Mouse (Mus musculus): Measurements from ENCODE around the gene 1700001J03Rik. TPM values are rescaled to one million over a fixed set of nuclear protein-coding genes. Genes with fewer than 3 reads are reported as not detected.
"Not testable (repeated sequence)": the region's sequence is repeated elsewhere in the genome, so short reads cannot be mapped to it uniquely, and the experiment has no call there.

Gene 1700001J03Rik
- polyA plus RNA-seq, 1 experiment from 2014 or later = not detected

GRCm38 (mm10) chr5:146199073-146199472 is 14.0 kb upstream of the 1700001J03Rik start:
- H3K27ac ChIP-seq (replicated peaks; ENCODE audit: low read depth, low read length) = no peak overlapping the region
- no peak overlapping the region for H3K4me3 ChIP-seq (ENCODE audit: low read depth, low read length)
- peaks cover 6% of the 10 kb centered on the region for H3K36me3 ChIP-seq (ENCODE audit: control insufficient read depth, insufficient read depth, low read length)
- H3K4me2 ChIP-seq (ENCODE audit: low read depth, severe bottlenecking) = no peak overlapping the region
- no peaks in the 10 kb centered on the region for H3K9me3 ChIP-seq (ENCODE audit: control insufficient read depth, low read length)
- no peak for ATAC-seq (ENCODE audit: insufficient number of reproducible peaks, low FRiP score, low TSS enrichment, low read depth)
- no peaks in the 10 kb centered on the region for H3K4me1 ChIP-seq (ENCODE audit: control insufficient read depth, insufficient read depth, low read length)
- H3K27me3 ChIP-seq (ENCODE audit: control insufficient read depth, insufficient read depth, low read length) = no peaks in the 10 kb centered on the region
- no peak for DNase-seq (ENCODE audit: low spot score)
- H3K9ac ChIP-seq (ENCODE audit: low read length) = no peak overlapping the region

GRCm38 (mm10) chr5:146193360-146193759 is 8.3 kb upstream of the 1700001J03Rik start:
- Histone ChIP-seq H3K27me3 (ENCODE audit: control insufficient read depth, insufficient read depth, low read length) (no peaks in the 10 kb centered on the region), H3K9ac (ENCODE audit: low read length) (no peak overlapping the region), H3K4me3 (ENCODE audit: low read depth, low read length) (no peak overlapping the region), H3K9me3 (ENCODE audit: control insufficient read depth, low read length) (no peaks in the 10 kb centered on the region), H3K36me3 (ENCODE audit: control insufficient read depth, insufficient read depth, low read length) (no peaks in the 10 kb centered on the region), H3K4me1 (ENCODE audit: control insufficient read depth, insufficient read depth, low read length) (no peaks in the 10 kb centered on the region), H3K27ac (replicated peaks; ENCODE audit: low read depth, low read length) (no peak overlapping the region), H3K4me2 (ENCODE audit: low read depth, severe bottlenecking) (no peak overlapping the region)
- no peak for DNase-seq (ENCODE audit: low spot score)
- WGBS = 81% methylated on average over 8 of the region's 8 CpGs
- ATAC-seq (ENCODE audit: insufficient number of reproducible peaks, low FRiP score, low TSS enrichment, low read depth) = no peak

- no peaks in the 10 kb centered on the region for H3K27me3 ChIP-seq (ENCODE audit: control insufficient read depth, insufficient read depth, low read length)
- H3K9me3 ChIP-seq (ENCODE audit: control insufficient read depth, low read length) = no peaks in the 10 kb centered on the region
- no peak overlapping the region for H3K27ac ChIP-seq (replicated peaks; ENCODE audit: low read depth, low read length)
- H3K4me1 ChIP-seq (ENCODE audit: control insufficient read depth, insufficient read depth, low read length) = no peaks in the 10 kb centered on the region
- H3K9ac ChIP-seq (ENCODE audit: low read length) = no peak overlapping the region
- no peak overlapping the region for H3K4me2 ChIP-seq (ENCODE audit: low read depth, severe bottlenecking)
- no peak overlapping the region for H3K4me3 ChIP-seq (ENCODE audit: low read depth, low read length)
- DNase-seq (ENCODE audit: low spot score) (no peak), ATAC-seq (ENCODE audit: insufficient number of reproducible peaks, low FRiP score, low TSS enrichment, low read depth) (no peak)
- 64% methylated on average over 3 of the region's 3 CpGs for WGBS
- no peaks in the 10 kb centered on the region for H3K36me3 ChIP-seq (ENCODE audit: control insufficient read depth, insufficient read depth, low read length)
Measured at GRCm38 (mm10) chr5:146190501-146191269, 5.6 kb upstream of the 1700001J03Rik start.

DNA sequence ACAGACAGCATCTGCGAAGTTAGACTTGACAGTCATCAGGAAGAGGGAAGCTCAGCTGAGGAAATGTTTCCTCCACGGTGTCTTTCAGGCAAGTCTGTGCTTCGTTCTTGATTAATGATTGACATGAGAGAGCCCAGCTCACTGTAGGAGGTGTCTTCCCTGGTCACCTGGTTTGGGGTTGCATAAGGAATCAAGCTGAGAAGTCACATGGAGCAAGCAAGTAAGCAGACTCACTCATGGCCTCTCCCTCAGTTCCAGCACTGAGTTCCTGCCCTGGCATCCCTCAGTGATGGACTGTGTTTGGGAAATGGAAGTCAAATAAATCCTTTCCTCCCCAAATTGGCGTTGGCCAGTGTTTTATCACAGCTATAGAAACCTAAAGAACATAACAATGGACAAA is 5.0 kb upstream of the 1700001J03Rik start:
- no peaks in the 10 kb centered on the region for H3K9me3 ChIP-seq (ENCODE audit: control insufficient read depth, low read length)
- H3K4me2 ChIP-seq (ENCODE audit: low read depth, severe bottlenecking) = no peak overlapping the region
- H3K36me3 ChIP-seq (ENCODE audit: control insufficient read depth, insufficient read depth, low read length) = no peaks in the 10 kb centered on the region
- no peak overlapping the region for H3K4me3 ChIP-seq (ENCODE audit: low read depth, low read length)
- ATAC-seq (ENCODE audit: insufficient number of reproducible peaks, low FRiP score, low TSS enrichment, low read depth) (no peak), DNase-seq (ENCODE audit: low spot score) (no peak)
- no peaks in the 10 kb centered on the region for H3K27me3 ChIP-seq (ENCODE audit: control insufficient read depth, insufficient read depth, low read length)
- no peak overlapping the region for H3K9ac ChIP-seq (ENCODE audit: low read length)
- H3K4me1 ChIP-seq (ENCODE audit: control insufficient read depth, insufficient read depth, low read length) = no peaks in the 10 kb centered on the region
- H3K27ac ChIP-seq (replicated peaks; ENCODE audit: low read depth, low read length) = no peak overlapping the region
- WGBS = 71% methylated on average over 4 of the region's 4 CpGs

DNA sequence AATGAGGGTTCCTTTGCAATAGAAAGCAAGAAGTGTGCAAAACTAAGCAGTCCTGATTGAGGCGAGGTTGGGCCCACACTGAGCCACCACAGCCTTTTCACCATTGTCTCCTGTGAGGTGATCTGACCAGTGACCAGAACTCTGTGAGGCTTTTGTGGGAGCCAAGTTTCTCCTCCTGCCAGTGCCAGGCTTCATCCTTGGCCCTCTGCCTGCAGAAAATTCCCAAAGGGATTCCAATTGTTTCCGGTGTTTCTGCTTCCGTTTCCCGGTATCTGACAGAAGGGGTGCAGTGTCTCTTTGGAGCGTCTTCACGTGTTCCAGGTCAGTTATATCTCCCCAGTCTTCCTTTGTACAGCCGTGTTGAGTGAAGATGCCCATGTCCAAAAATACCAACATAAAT is 3.6 kb upstream of the 1700001J03Rik start:
- WGBS = 89% methylated on average over 7 of the region's 7 CpGs
- Histone ChIP-seq H3K27me3 (ENCODE audit: control insufficient read depth, insufficient read depth, low read length) (no peaks in the 10 kb centered on the region), H3K4me3 (ENCODE audit: low read depth, low read length) (no peak overlapping the region), H3K4me1 (ENCODE audit: control insufficient read depth, insufficient read depth, low read length) (no peaks in the 10 kb centered on the region), H3K36me3 (ENCODE audit: control insufficient read depth, insufficient read depth, low read length) (no peaks in the 10 kb centered on the region), H3K9ac (ENCODE audit: low read length) (no peak overlapping the region), H3K9me3 (ENCODE audit: control insufficient read depth, low read length) (no peaks in the 10 kb centered on the region; the same call in 1 of the 2 replicates), H3K4me2 (ENCODE audit: low read depth, severe bottlenecking) (no peak overlapping the region), H3K27ac (replicated peaks; ENCODE audit: low read depth, low read length) (no peak overlapping the region)
- DNase-seq (ENCODE audit: low spot score) (no peak), ATAC-seq (ENCODE audit: insufficient number of reproducible peaks, low FRiP score, low TSS enrichment, low read depth) (no peak)

- ATAC-seq (ENCODE audit: insufficient number of reproducible peaks, low FRiP score, low TSS enrichment, low read depth) (no peak), DNase-seq (ENCODE audit: low spot score) (no peak)
- WGBS = 90% methylated on average over 1 of the region's 1 CpGs
- Histone ChIP-seq H3K9me3 (ENCODE audit: control insufficient read depth, low read length) (no peaks in the 10 kb centered on the region; the same call in 1 of the 2 replicates), H3K36me3 (ENCODE audit: control insufficient read depth, insufficient read depth, low read length) (no peaks in the 10 kb centered on the region), H3K4me1 (ENCODE audit: control insufficient read depth, insufficient read depth, low read length) (no peaks in the 10 kb centered on the region), H3K9ac (ENCODE audit: low read length) (no peak overlapping the region), H3K4me2 (ENCODE audit: low read depth, severe bottlenecking) (no peak overlapping the region), H3K27me3 (ENCODE audit: control insufficient read depth, insufficient read depth, low read length) (no peaks in the 10 kb centered on the region), H3K4me3 (ENCODE audit: low read depth, low read length) (no peak overlapping the region), H3K27ac (replicated peaks; ENCODE audit: low read depth, low read length) (no peak overlapping the region)
Measured at GRCm38 (mm10) chr5:146188144-146188543, 3.0 kb upstream of the 1700001J03Rik start.

- WGBS = 40% methylated on average over 5 of the region's 5 CpGs
- H3K4me3 ChIP-seq (ENCODE audit: low read depth, low read length); H3K9me3 ChIP-seq (ENCODE audit: control insufficient read depth, low read length); H3K27ac ChIP-seq (replicated peaks; ENCODE audit: low read depth, low read length); H3K36me3 ChIP-seq (ENCODE audit: control insufficient read depth, insufficient read depth, low read length); H3K27me3 ChIP-seq (ENCODE audit: control insufficient read depth, insufficient read depth, low read length); H3K9ac ChIP-seq (ENCODE audit: low read length); H3K4me2 ChIP-seq (ENCODE audit: low read depth, severe bottlenecking); H3K4me1 ChIP-seq (ENCODE audit: control insufficient read depth, insufficient read depth, low read length); ATAC-seq (ENCODE audit: insufficient number of reproducible peaks, low FRiP score, low TSS enrichment, low read depth): not testable (repeated sequence)
- peak; percentile 45 for DNase-seq (ENCODE audit: low spot score)
Measured at GRCm38 (mm10) chr5:146187441-146187840, 2.3 kb upstream of the 1700001J03Rik start.

DNA sequence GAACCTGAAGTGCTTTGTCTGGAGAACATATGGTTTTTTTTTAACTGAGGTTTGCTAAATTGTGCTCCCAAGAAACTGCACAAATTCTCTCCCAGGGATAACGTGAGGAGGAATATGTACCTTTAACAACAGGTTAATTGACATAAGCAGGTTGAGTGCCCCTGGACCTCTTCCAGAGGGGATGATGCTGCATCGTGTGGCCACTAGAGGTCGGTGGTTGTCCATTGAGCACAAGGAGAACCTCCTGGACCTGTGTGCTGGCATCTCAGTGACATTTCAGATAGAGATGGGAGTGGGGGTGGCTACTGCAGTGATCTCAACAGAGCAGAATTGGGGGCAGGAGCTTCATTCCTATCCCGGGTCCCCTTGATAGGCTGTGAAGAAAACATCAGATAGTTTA is 12.4 kb downstream of the 1700001J03Rik start:
- DNase-seq (ENCODE audit: low spot score); H3K9ac ChIP-seq (ENCODE audit: low read length); H3K27ac ChIP-seq (replicated peaks; ENCODE audit: low read depth, low read length); H3K36me3 ChIP-seq (ENCODE audit: control insufficient read depth, insufficient read depth, low read length); H3K4me1 ChIP-seq (ENCODE audit: control insufficient read depth, insufficient read depth, low read length); H3K9me3 ChIP-seq (ENCODE audit: control insufficient read depth, low read length); H3K27me3 ChIP-seq (ENCODE audit: control insufficient read depth, insufficient read depth, low read length); ATAC-seq (ENCODE audit: insufficient number of reproducible peaks, low FRiP score, low TSS enrichment, low read depth); H3K4me3 ChIP-seq (ENCODE audit: low read depth, low read length); H3K4me2 ChIP-seq (ENCODE audit: low read depth, severe bottlenecking): not testable (repeated sequence)
- WGBS = 61% methylated on average over 4 of the region's 4 CpGs

GRCm38 (mm10) chr5:146170621-146171020 is 14.5 kb downstream of the 1700001J03Rik start, which contains the start of gene Gm6309:
Gm6309 (minus strand) TSS chr5:146170721.
- H3K27me3 ChIP-seq (ENCODE audit: control insufficient read depth, insufficient read depth, low read length); H3K9ac ChIP-seq (ENCODE audit: low read length); H3K27ac ChIP-seq (replicated peaks; ENCODE audit: low read depth, low read length); H3K4me3 ChIP-seq (ENCODE audit: low read depth, low read length); ATAC-seq (ENCODE audit: insufficient number of reproducible peaks, low FRiP score, low TSS enrichment, low read depth); H3K9me3 ChIP-seq (ENCODE audit: control insufficient read depth, low read length); H3K4me2 ChIP-seq (ENCODE audit: low read depth, severe bottlenecking); H3K36me3 ChIP-seq (ENCODE audit: control insufficient read depth, insufficient read depth, low read length); H3K4me1 ChIP-seq (ENCODE audit: control insufficient read depth, insufficient read depth, low read length); DNase-seq (ENCODE audit: low spot score): not testable (repeated sequence)
- 85% methylated on average over 2 of the region's 2 CpGs for WGBS

Data from limb, embryonic 11.5 days (tissue).